Mouse (Mus musculus) layer of hippocampus, postnatal 36 days (tissue): ENCODE data around the gene Mb. TPM values are rescaled to one million over a fixed set of nuclear protein-coding genes. Genes with fewer than 3 reads are reported as not detected.

Source experiments
- DNase-seq, 2 experiments: peaks; one replicate each; pipeline ENCODE4 v3.0.0; 2022
- total RNA-seq, 2 experiments: library from RNA; stranded (reverse); gene quantifications; 2 replicates each; pipeline ENCODE4 v1.2.3; 2021

Gene Mb
- total RNA-seq, 2 experiments from 2014 or later: 0.37 TPM; not detected in 1

DNA sequence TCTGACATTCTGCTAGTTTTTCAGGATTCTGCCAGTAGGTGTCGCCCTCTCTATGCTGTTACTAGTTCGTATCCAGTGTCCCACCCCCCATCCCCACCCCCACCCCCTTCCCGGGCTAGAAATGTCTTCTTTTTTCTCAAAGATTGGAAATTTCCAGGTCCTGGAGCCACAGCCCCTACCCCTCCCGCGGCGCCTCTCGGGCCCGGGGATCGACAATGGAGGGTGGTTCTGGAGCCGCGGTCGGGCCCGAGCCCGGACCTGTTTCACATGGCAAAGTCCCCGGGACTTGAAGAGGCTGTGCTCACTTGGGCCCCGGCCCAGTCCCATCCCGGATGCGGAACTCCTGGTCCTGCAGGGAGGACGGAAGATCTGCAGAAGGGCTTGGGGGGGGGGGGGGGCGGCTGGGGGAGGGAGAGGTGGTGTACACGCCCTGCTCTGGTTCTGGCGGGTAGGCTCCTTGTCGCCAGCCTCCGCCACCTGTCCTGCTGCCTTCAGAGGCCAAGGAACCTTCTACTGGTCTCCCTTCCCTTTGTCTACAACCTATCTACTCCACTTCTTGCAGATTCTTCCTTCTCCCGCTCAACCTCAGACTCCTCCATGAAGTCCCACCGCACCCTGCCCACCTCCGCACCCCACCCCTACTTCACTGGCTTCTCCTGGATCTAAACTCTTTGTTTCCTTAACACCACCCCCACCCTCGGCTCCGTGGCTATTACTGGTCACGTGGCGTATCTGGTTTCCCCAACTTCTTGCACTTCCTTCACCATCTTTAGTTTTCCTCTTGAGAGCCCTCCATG, 76.4 kb downstream of the Mb start:
- peak; percentile 61 to 76 for DNase-seq

DNA sequence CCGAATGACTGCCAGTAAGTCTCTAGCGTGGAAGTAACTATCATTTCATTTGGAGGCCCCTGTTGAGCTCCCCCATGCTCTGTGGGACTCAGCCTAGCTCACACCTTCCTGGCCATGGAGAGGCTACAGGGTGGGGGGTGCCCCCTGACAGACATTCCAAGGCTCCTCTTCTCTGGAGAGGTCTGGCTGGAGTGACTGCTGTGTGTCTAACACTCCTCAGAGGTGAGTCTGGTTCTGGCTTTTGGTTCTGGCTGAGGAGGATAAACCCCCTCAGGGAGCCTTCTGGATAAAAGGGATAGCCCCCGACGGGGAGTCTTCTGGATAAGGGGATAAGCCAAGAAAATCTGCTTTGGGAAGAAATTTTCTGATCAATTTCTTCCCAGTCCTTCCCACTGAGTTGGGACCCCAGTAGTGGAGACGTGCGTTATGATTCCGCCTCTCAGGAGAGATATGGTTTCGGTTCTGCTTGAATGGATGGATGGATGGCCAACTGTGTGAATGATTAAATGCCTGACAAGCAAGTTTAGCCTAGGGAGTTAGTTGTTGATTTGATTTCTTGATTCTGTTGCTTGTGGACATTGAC, 77.1 kb downstream of the Mb start:
- no peak for DNase-seq

- no peak for DNase-seq
Observed at GRCm38 (mm10) chr15:76972661-76973060, 77.8 kb downstream of the Mb start.

Other genes with a start within 250 kb of the Mb start
- gene Zfp251, start 179.2 kb downstream of the Mb start, total RNA-seq: 10 to 100 TPM; 51.6 to 53.5 TPM
- gene Zfp7, start 171.4 kb downstream of the Mb start, total RNA-seq: 1 to 10 TPM; 5.8 to 7.2 TPM
- gene Gm49527, start 171.3 kb downstream of the Mb start, total RNA-seq: not detected
- 1 to 10 TPM; 5.2 to 6.6 TPM for gene Zfp647, start 125.2 kb downstream of the Mb start, total RNA-seq
- gene 1110038F14Rik, start 102.2 kb downstream of the Mb start, total RNA-seq: 10 to 100 TPM; 27.8 to 28.1 TPM
- gene Apol6, start 5.9 kb downstream of the Mb start, total RNA-seq: not detected